Mouse (Mus musculus): ENCODE measurements around the gene Atp6v0a2. TPM values are rescaled to one million over a fixed set of nuclear protein-coding genes. Genes with fewer than 3 reads are reported as not detected.

Atp6v0a2 gene
- 64.5 TPM for total RNA-seq (2023)

GRCm38 (mm10) chr5:124628448-124629363 lies at the start of gene Atp6v0a2:
Gene Atp6v0a2, plus strand, starts transcription at chr5:124628576.

GRCm38 (mm10) chr5:124578633-124579317 lies 49.6 kb upstream of the Atp6v0a2 start, which contains the start of the genes Eif2b1 and Gtf2h3:
Gene Eif2b1, minus strand, starts transcription at chr5:124579131.
Gene Gtf2h3, plus strand, starts transcription at chr5:124579140.

GRCm38 (mm10) chr5:124724997-124725396 lies 96.6 kb downstream of the Atp6v0a2 start, which contains the start of gene Dnah10:
Gene Dnah10, plus strand, starts transcription at chr5:124725085.

Other genes starting within 250 kb of the Atp6v0a2 start
- 148 TPM for gene Sbno1, start 202.6 kb upstream of the Atp6v0a2 start, total RNA-seq (2023)
- gene Kmt5a, start 188.6 kb upstream of the Atp6v0a2 start, total RNA-seq (2023), result 46.7 TPM
- gene Rilpl2, start 150.2 kb upstream of the Atp6v0a2 start, total RNA-seq (2023), result 30.9 TPM
- 7.9 TPM for gene Snrnp35, start 145.4 kb upstream of the Atp6v0a2 start, total RNA-seq (2023)
- 2.2 TPM for gene Rilpl1, start 97.2 kb upstream of the Atp6v0a2 start, total RNA-seq (2023)
- 154 TPM for gene Tmed2, start 87.9 kb upstream of the Atp6v0a2 start, total RNA-seq (2023)
- 35.4 TPM for gene Ddx55, start 75.7 kb upstream of the Atp6v0a2 start, total RNA-seq (2023)
- gene Eif2b1, start 49.4 kb upstream of the Atp6v0a2 start, total RNA-seq (2023), result 30.8 TPM
- 23.1 TPM for gene Gtf2h3, start 49.4 kb upstream of the Atp6v0a2 start, total RNA-seq (2023)
- 0.26 TPM for gene Dnah10, start 96.5 kb downstream of the Atp6v0a2 start, total RNA-seq (2023)
- gene Ccdc92, start 233.8 kb downstream of the Atp6v0a2 start, total RNA-seq (2023), result 7.7 TPM
- gene Zfp664, start 234.1 kb downstream of the Atp6v0a2 start, total RNA-seq (2023), result 25.3 TPM